Comparison of ENCODE assay signal across 17 mouse cellular contexts in the genomic region with DNA sequence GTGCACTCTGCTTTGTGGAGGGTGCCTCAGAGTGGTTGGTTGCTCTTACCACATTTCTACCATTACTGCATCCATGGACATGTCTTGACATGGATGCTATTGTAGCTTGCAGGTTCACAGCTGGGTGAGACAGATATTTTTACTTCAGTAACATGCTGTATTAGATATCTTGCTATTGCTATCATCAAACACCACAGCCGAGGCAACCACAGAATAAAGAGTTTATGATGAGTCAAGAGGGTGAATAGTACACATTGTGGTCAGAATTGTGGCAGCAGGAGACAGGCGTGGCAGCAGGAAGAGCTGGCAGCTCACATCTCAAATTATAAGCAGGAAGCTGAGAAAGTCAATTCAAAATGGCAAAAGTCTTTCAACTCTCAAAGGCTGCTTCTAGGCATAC.
DNase-seq lines count a peak whose midpoint lies in the region; ATAC-seq lines count a peak whose summit lies in the region.
"Had no signal": no experiment of that assay in that cellular context is flagged by ENCODE, and none has a peak within 500 bp of the region (broad histone marks: within the 10 kb centered on the region; RNA-seq: fewer than 3 reads in every experiment).

No protein-coding gene starts in this region.

- ATAC-seq in megakaryocyte, adult 5-6 weeks (ENCODE audit: poor library complexity, severe bottlenecking): 0 out of 2 replicates have a peak, but pooled peaks have one; percentile 15
- ATAC-seq: forebrain, postnatal 0 days; hindbrain, postnatal 0 days had no signal

- DNase-seq in 3T3-L1 (ENCODE audit: low read depth, low spot score) (peak; percentile 87), NIH3T3 (ENCODE audit: low read depth) (peak; percentile 18)
- peak; percentile 55 for DNase-seq in CD4-positive helper T cell, adult 2 months (ENCODE audit: low read depth, low spot score)
- no peak for DNase-seq in embryo, embryonic 10 days (ENCODE audit: low spot score)
- no peak for DNase-seq in adrenal gland, adult 18-20 months (ENCODE audit: low spot score in 2 of 2)
- DNase-seq in gastrocnemius, postnatal 14 days: no peak
- DNase-seq in urinary bladder, postnatal 14 days (ENCODE audit: low spot score): no peak
- DNase-seq: adrenal gland, postnatal 10 days; cerebellum, adult 11 months; cerebellum, postnatal 10 days; embryo, embryonic 11 days; forebrain, postnatal 0 days; kidney, adult 8-10 months; right cerebral cortex, postnatal 4 days; thymus, postnatal 25 days had no signal

- intact Hi-C loops in gastrocnemius, postnatal 14 days (cut with DNase I; ENCODE audit: low total_unique reads): no loop called here

Comparison
In these comparisons a context has a peak if more than half of its experiments do, and no peak if none do; other contexts are left out.
1. DNase-seq: peak in 3T3-L1 (single experiment), CD4-positive helper T cell, adult 2 months (single experiment) and NIH3T3 (single experiment); none in embryo, embryonic 10 days (single experiment), adrenal gland, adult 18-20 months (0 of 2), gastrocnemius, postnatal 14 days (single experiment) and urinary bladder, postnatal 14 days (single experiment).